8 mouse cellular contexts compared by ENCODE assay signal in genomic region chrX:140491884-140492571, GRCm38 (mm10). TPM values are rescaled to one million over a fixed set of nuclear protein-coding genes. Genes with fewer than 3 reads are reported as not detected.
A peak's percentile ranks its signal among the peaks of the same experiment; 100 is the strongest.
DNase-seq lines count a peak whose midpoint lies in the region; ATAC-seq lines count a peak whose summit lies in the region.

No protein-coding gene starts in this region.

- H3K9ac ChIP-seq in midbrain, embryonic 11.5 days (ENCODE audit: low read length): no peak overlapping the region

- H3K9me3 ChIP-seq in heart, embryonic 10.5 days: no peaks in the 10 kb centered on the region
- no peaks in the 10 kb centered on the region for H3K9me3 ChIP-seq in midbrain, embryonic 11.5 days (ENCODE audit: control insufficient read depth, low read length)

- no peaks in the 10 kb centered on the region for H3K4me1 ChIP-seq in heart, embryonic 10.5 days
- no peaks in the 10 kb centered on the region for H3K4me1 ChIP-seq in midbrain, embryonic 11.5 days (ENCODE audit: control insufficient read depth, insufficient read depth, low read length)

- peaks cover 11% of the 10 kb centered on the region; the same call in 1 of the 2 replicates for H3K27me3 ChIP-seq in heart, embryonic 10.5 days (ENCODE audit: insufficient read depth, poor library complexity, severe bottlenecking)
- H3K27me3 ChIP-seq in midbrain, embryonic 11.5 days (ENCODE audit: control insufficient read depth, insufficient read depth, low read length): peaks cover 5% of the 10 kb centered on the region; the same call in 1 of the 2 replicates

- WGBS in heart, embryonic 10.5 days: 54% methylated on average over 10 of the region's 10 CpGs
- 58% methylated on average over 10 of the region's 10 CpGs for WGBS in midbrain, embryonic 11.5 days

- H3K27ac ChIP-seq in heart, embryonic 10.5 days: no peak overlapping the region
- H3K27ac ChIP-seq in midbrain, embryonic 11.5 days (ENCODE audit: low read depth, low read length): no peak overlapping the region

- no peak overlapping the region for H3K4me2 ChIP-seq in midbrain, embryonic 11.5 days

- DNase-seq in heart, adult 18-20 months: peak; percentile 71 to 73
- DNase-seq in heart, embryonic 10.5 days (ENCODE audit: low spot score): no peak
- DNase-seq in 3T3-L1 (ENCODE audit: low read depth, low spot score): peak; percentile 66
- DNase-seq in MN1 (ENCODE audit: low spot score): peak; percentile 27
- DNase-seq in cerebellum, postnatal 36 days: peak; percentile 26 to 33
- peak; percentile 17 for DNase-seq in layer of hippocampus, adult 9-11 months
- DNase-seq in midbrain, embryonic 11.5 days (ENCODE audit: low spot score, missing footprints): no peak

- no peaks in the 10 kb centered on the region for H3K36me3 ChIP-seq in heart, embryonic 10.5 days
- no peaks in the 10 kb centered on the region for H3K36me3 ChIP-seq in midbrain, embryonic 11.5 days (ENCODE audit: control insufficient read depth, insufficient read depth, low read length)

- ATAC-seq in neutrophil, adult 5-6 weeks (ENCODE audit: extremely low read depth, insufficient number of reproducible peaks, low FRiP score, poor library complexity, severe bottlenecking): peak; percentile 90
- no peak for ATAC-seq in midbrain, embryonic 11.5 days (ENCODE audit: low FRiP score)

- no peak overlapping the region for H3K4me3 ChIP-seq in heart, embryonic 10.5 days
- no peak overlapping the region for H3K4me3 ChIP-seq in midbrain, embryonic 11.5 days (ENCODE audit: low read depth, low read length)

RNA-seq across cellular contexts. Expression of gene Prps1, which starts 35.6 kb away (rescaled TPM):
- 10 to 100 TPM; 27.6 to 28.7 TPM for total RNA-seq in heart, adult 18-20 months (2021)
- 61.1 and 74.9 TPM in 2 replicates for polyA plus RNA-seq in heart, embryonic 10.5 days (2016; fragmentation: Nextera tagmentation; extraction: Ambion mirVana)
- total RNA-seq in neutrophil, adult 5-6 weeks (2017): 14.0 and 15.2 TPM in 2 replicates
- polyA plus RNA-seq in midbrain, embryonic 11.5 days (2014; fragmentation: Nextera tagmentation; extraction: Ambion mirVana): 83.0 and 92.2 TPM in 2 replicates

Comparison
In these comparisons a context has a peak if more than half of its experiments do, and no peak if none do; other contexts are left out.
1. DNase-seq: peak in heart, adult 18-20 months (2 of 2), 3T3-L1 (single experiment), MN1 (single experiment), cerebellum, postnatal 36 days (2 of 2) and layer of hippocampus, adult 9-11 months (single experiment); none in heart, embryonic 10.5 days (single experiment) and midbrain, embryonic 11.5 days (single experiment).